Mouse (Mus musculus): ENCODE results near the gene Cabp1. TPM values are rescaled to one million over a fixed set of nuclear protein-coding genes. Genes with fewer than 3 reads are reported as not detected.

Cabp1 gene
- polyA plus RNA-seq (2012; ENCODE audit: low replicate concordance) = 0.21 and 0.50 TPM in 2 replicates

DNA sequence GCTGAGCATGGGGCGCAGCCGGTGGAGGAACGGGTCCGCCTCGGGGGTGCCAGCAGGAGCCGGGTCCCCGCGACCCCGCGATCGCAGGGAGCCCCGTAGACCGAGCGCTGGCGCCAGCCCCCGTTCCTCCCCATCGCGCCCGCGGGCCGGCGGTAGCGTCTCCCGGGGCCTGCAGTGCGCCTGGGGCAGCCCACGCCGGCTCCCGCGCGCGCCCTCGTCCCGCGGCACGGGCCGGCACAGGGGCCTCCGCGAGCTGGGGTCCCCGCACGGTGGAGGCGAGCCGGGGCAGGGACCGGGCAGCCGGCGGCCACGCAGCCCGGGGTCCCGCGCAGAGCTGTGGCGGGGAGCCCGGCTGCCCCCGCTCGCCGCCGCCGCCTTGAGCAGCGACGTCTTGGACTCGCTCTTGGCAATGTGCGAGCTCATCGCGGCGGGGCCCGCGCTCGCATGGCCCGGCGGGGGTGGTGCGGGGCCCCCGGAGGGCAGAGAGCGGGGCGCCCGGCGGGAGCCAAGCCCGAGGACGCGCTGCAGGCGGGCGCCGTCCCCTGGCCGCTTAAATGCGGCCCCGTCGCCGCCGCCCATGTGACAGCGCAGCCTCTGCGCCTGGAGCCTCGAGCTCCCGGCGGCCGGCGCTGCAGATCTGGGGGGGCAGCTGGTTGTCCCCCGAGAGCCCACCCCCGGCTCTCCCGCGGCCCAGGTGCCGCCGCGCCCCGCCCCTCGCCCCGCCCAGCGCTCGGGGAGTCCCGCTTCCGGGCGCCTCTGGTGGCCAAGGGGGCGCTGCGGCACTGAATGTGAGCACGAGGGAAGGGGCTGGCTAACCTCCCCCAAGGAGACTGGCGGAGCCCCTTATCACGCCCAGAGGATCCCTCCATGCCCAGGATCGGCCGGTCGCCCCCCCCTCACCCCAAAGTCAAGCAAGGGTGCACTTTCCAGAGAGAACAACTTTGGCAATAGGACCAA lies at the start of gene Cabp1:
Gene Cabp1 (minus strand): TSS at position 713 of the 957 bp plus-strand sequence.

GRCm38 (mm10) chr5:115235786-115236263 lies 41.6 kb upstream of the Cabp1 start, which contains the start of gene Pop5:
Gene Pop5, plus strand, starts transcription at chr5:115235836.

DNA sequence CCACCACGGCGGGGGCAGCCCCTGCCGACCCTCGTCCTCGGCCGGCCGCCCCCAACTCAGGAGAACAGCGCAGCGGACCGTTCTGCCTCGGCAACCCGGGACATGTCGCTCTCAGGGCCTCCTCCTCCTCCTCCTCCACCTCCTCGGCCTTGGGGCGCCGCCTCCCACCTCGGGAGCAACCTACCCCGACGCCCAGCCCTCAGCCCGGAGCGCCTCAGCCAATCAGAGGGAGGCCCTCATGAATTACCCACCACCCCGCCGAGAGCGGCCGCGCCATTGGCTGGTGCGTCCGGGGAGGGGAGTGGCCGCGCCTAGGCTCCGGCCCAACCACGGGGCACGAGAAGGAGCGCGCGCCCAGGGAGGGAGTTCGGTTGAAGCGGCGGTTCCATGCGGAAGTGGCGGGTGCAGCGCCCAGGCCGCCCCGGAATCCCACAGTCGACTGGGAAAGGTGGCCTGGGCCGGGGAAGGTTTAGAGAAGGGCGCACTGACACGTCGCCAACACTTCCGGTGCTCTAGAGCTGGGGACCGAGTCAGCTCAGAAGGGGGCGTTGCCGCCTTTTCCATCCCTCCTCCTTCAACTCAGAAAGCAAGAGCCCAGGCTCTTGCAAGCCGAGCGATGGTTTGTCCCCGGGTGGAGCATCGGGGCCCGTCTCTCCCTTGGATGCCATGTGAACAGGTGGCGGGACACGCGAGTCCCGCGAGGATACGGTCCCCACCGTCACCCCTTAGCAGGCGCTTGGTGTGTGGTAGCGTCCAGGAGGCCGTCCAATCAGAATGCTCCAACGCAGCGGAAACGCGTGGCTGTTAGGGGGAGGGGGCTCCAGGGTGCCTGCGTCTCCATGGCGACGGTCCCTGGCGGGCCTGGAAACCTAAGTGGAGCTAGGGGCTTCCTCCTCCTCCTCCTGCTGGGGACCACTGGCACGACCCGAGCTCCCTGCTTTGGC lies 35.9 kb downstream of the Cabp1 start, which contains the start of gene Mlec:
Gene Mlec (minus strand): TSS at position 140 of the 944 bp plus-strand sequence.

DNA sequence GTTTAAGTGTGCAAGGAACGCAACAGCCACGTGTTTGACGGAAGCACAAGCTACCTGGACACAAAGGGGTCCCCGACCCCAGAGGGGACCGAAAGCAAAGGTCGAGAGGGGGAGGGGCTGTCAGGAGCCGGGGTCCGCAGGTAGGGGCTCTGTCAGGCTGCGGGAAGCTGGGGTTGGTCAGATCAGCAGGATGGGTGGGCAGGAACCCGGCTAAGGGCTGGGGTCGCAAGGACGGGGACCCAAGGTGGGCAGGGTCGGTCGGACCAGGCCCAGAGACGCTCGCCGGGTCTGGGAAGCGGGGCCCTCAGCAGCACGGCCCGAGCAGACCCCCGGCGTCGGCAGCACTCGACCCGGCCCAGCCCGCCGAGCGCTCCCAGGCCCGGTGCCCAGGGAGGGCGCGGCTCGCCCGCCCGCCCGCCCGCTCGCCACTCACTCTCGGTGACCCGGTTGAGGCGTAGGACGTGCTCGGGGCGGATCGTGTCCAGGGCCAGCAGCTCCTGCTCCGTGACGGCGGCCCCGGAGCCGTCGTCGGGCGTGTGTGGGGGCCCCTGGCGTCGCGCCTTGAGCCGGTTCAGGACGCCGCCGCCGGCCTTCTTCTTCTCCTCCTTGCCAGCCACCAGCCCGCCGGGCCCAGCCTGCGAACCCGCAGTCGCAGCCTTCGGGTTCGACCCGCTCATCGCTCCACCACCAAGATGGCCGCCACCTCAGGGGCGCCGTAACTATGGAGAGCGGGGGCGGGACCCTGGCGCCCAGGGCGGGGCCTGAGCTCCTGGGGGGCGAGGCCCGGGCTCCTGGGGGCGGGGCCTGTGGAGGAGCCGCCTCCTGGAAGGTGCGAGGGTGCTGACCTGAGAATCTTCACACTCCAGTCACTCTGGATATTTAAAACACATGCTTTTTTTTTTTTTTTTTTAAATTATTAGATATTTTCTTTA lies 59.7 kb downstream of the Cabp1 start, which contains the start of gene Unc119b:
Gene Unc119b (minus strand): TSS at position 742 of the 932 bp plus-strand sequence.

GRCm38 (mm10) chr5:115118961-115119570 lies 75.1 kb downstream of the Cabp1 start, which contains the start of gene Acads:
Gene Acads, minus strand, starts transcription at chr5:115119346.

Other genes with a start within 250 kb of the Cabp1 start
- 0.14 TPM in 1 of 2 replicates, not detected in the other for gene Hnf1a, start 223.3 kb downstream of the Cabp1 start, polyA plus RNA-seq (2012; ENCODE audit: low replicate concordance)
- gene Sppl3, start 183.2 kb downstream of the Cabp1 start, polyA plus RNA-seq (2012; ENCODE audit: low replicate concordance) = 21.8 and 40.6 TPM in 2 replicates
- not detected in 2 replicates for gene Gm10401, start 96.1 kb downstream of the Cabp1 start, polyA plus RNA-seq (2012; ENCODE audit: low replicate concordance)
- 24.4 and 28.9 TPM in 2 replicates for gene Acads, start 75.0 kb downstream of the Cabp1 start, polyA plus RNA-seq (2012; ENCODE audit: low replicate concordance)
- 82.2 and 147 TPM in 2 replicates for gene Unc119b, start 59.4 kb downstream of the Cabp1 start, polyA plus RNA-seq (2012; ENCODE audit: low replicate concordance)
- gene Mlec, start 36.2 kb downstream of the Cabp1 start, polyA plus RNA-seq (2012; ENCODE audit: low replicate concordance) = 46.4 and 54.1 TPM in 2 replicates
- gene Pop5, start 41.5 kb upstream of the Cabp1 start, polyA plus RNA-seq (2012; ENCODE audit: low replicate concordance) = 22.5 and 45.5 TPM in 2 replicates
- 159 and 396 TPM in 2 replicates for gene Rnf10, start 78.5 kb upstream of the Cabp1 start, polyA plus RNA-seq (2012; ENCODE audit: low replicate concordance)
- gene Coq5, start 85.3 kb upstream of the Cabp1 start, polyA plus RNA-seq (2012; ENCODE audit: low replicate concordance) = 10.7 and 17.7 TPM in 2 replicates
- 58.0 and 209 TPM in 2 replicates for gene Dynll1, start 106.6 kb upstream of the Cabp1 start, polyA plus RNA-seq (2012; ENCODE audit: low replicate concordance)
- gene Srsf9, start 132.8 kb upstream of the Cabp1 start, polyA plus RNA-seq (2012; ENCODE audit: low replicate concordance) = 58.2 and 96.4 TPM in 2 replicates
- gene Gatc, start 146.8 kb upstream of the Cabp1 start, polyA plus RNA-seq (2012; ENCODE audit: low replicate concordance) = 6.3 and 7.5 TPM in 2 replicates
- 3.8 and 6.0 TPM in 2 replicates for gene Triap1, start 146.8 kb upstream of the Cabp1 start, polyA plus RNA-seq (2012; ENCODE audit: low replicate concordance)
- 1,125 and 1,487 TPM in 2 replicates for gene Cox6a1, start 154.6 kb upstream of the Cabp1 start, polyA plus RNA-seq (2012; ENCODE audit: low replicate concordance)
- 3.5 and 17.8 TPM in 2 replicates for gene Msi1, start 235.2 kb upstream of the Cabp1 start, polyA plus RNA-seq (2012; ENCODE audit: low replicate concordance)

Data from hematopoietic multipotent progenitor cell, adult 10-12 weeks (in vitro differentiated cells).